Mouse (Mus musculus): ENCODE measurements at regions not wholly inside any gene's neighbourhood (a gene's known extent, or its start where the extent isn't known, plus 50 kb on each side); places are given as distances from the start of the nearest gene placed in this dataset.

- Histone ChIP-seq H3K79me3 (ENCODE audit: low read depth) (no peaks in the 10 kb centered on the region), H3ac (ENCODE audit: control insufficient read depth, insufficient read length, low read depth) (no peak overlapping the region), H3K79me2 (ENCODE audit: control insufficient read depth, insufficient read depth) (no peaks in the 10 kb centered on the region), H3K36me3 (ENCODE audit: control insufficient read depth, insufficient read depth) (no peaks in the 10 kb centered on the region), H3K4me3 (ENCODE audit: insufficient read depth, poor library complexity, severe bottlenecking) (no peak overlapping the region), H3K27me3 (ENCODE audit: control insufficient read depth, insufficient read depth, insufficient read length) (no peaks in the 10 kb centered on the region)
- TF ChIP-seq CEBPB (IDR thresholded peaks at IDR 0.05; ENCODE audit: low read depth), result no peak
These were observed 1035.2 kb downstream of the Tecrl start for GRCm38 (mm10) chr5:82319709-82320333.

GRCm38 (mm10) chr5:82312054-82312453, 1042.9 kb downstream of the Tecrl start:
- Histone ChIP-seq H3K27me3 (ENCODE audit: control insufficient read depth, insufficient read depth, insufficient read length) (no peaks in the 10 kb centered on the region), H3ac (ENCODE audit: control insufficient read depth, insufficient read length, low read depth) (no peak overlapping the region), H3K79me3 (ENCODE audit: low read depth) (no peaks in the 10 kb centered on the region), H3K36me3 (ENCODE audit: control insufficient read depth, insufficient read depth) (no peaks in the 10 kb centered on the region), H3K4me3 (ENCODE audit: insufficient read depth, poor library complexity, severe bottlenecking) (no peak overlapping the region), H3K79me2 (ENCODE audit: control insufficient read depth, insufficient read depth) (no peaks in the 10 kb centered on the region)
- TF ChIP-seq MYOD1 (IDR thresholded peaks at IDR 0.05; ENCODE audit: control insufficient read depth, insufficient read length, low read depth), result no peak
- no peak for TF ChIP-seq USF1 (IDR thresholded peaks at IDR 0.05; ENCODE audit: low read depth)
- no peak for TF ChIP-seq FOSL1 (IDR thresholded peaks at IDR 0.05; ENCODE audit: insufficient read depth, low read length, poor library complexity, severe bottlenecking)
- TF ChIP-seq MAX (IDR thresholded peaks at IDR 0.05), result no peak
- no peak for TF ChIP-seq MYOG (IDR thresholded peaks at IDR 0.05; ENCODE audit: control insufficient read depth, extremely low read depth, insufficient read length)
- no peak for TF ChIP-seq CTCF (IDR thresholded peaks at IDR 0.05; ENCODE audit: control insufficient read depth, insufficient read depth, insufficient read length)
- TF ChIP-seq CEBPB (IDR thresholded peaks at IDR 0.05; ENCODE audit: low read depth), result no peak

GRCm38 (mm10) chr5:82288069-82288845, 1066.7 kb downstream of the Tecrl start:
- no peak overlapping the region for H3K4me3 ChIP-seq (ENCODE audit: insufficient read depth, poor library complexity, severe bottlenecking)
- H3ac ChIP-seq (ENCODE audit: control insufficient read depth, insufficient read length, low read depth), result no peak overlapping the region
- H3K36me3 ChIP-seq (ENCODE audit: control insufficient read depth, insufficient read depth), result no peaks in the 10 kb centered on the region
- no peaks in the 10 kb centered on the region for H3K27me3 ChIP-seq (ENCODE audit: control insufficient read depth, insufficient read depth, insufficient read length)
- H3K79me2 ChIP-seq (ENCODE audit: control insufficient read depth, insufficient read depth), result no peaks in the 10 kb centered on the region
- TF ChIP-seq USF1 (IDR thresholded peaks at IDR 0.05; ENCODE audit: low read depth), result no peak
- no peak for TF ChIP-seq MYOG (IDR thresholded peaks at IDR 0.05; ENCODE audit: control insufficient read depth, extremely low read depth, insufficient read length)
- no peak for TF ChIP-seq MAX (IDR thresholded peaks at IDR 0.05)
- no peak for TF ChIP-seq FOSL1 (IDR thresholded peaks at IDR 0.05; ENCODE audit: insufficient read depth, low read length, poor library complexity, severe bottlenecking)
- no peak for TF ChIP-seq CTCF (IDR thresholded peaks at IDR 0.05; ENCODE audit: control insufficient read depth, insufficient read depth, insufficient read length)
- no peak for TF ChIP-seq MYOD1 (IDR thresholded peaks at IDR 0.05; ENCODE audit: control insufficient read depth, insufficient read length, low read depth)
- TF ChIP-seq CEBPB (IDR thresholded peaks at IDR 0.05; ENCODE audit: low read depth), result no peak
- H3K79me3 ChIP-seq (ENCODE audit: low read depth), result no peaks in the 10 kb centered on the region

- Histone ChIP-seq H3K79me2 (ENCODE audit: control insufficient read depth, insufficient read depth) (no peaks in the 10 kb centered on the region), H3K79me3 (ENCODE audit: low read depth) (no peaks in the 10 kb centered on the region), H3K27me3 (ENCODE audit: control insufficient read depth, insufficient read depth, insufficient read length) (no peaks in the 10 kb centered on the region), H3K4me3 (ENCODE audit: insufficient read depth, poor library complexity, severe bottlenecking) (no peak overlapping the region), H3K36me3 (ENCODE audit: control insufficient read depth, insufficient read depth) (no peaks in the 10 kb centered on the region), H3ac (ENCODE audit: control insufficient read depth, insufficient read length, low read depth) (no peak overlapping the region)
- TF ChIP-seq MAX (IDR thresholded peaks at IDR 0.05) (no peak), CTCF (IDR thresholded peaks at IDR 0.05; ENCODE audit: control insufficient read depth, insufficient read depth, insufficient read length) (no peak), FOSL1 (IDR thresholded peaks at IDR 0.05; ENCODE audit: insufficient read depth, low read length, poor library complexity, severe bottlenecking) (no peak), USF1 (IDR thresholded peaks at IDR 0.05; ENCODE audit: low read depth) (no peak), CEBPB (IDR thresholded peaks at IDR 0.05; ENCODE audit: low read depth) (no peak), MYOG (IDR thresholded peaks at IDR 0.05; ENCODE audit: control insufficient read depth, extremely low read depth, insufficient read length) (no peak), MYOD1 (IDR thresholded peaks at IDR 0.05; ENCODE audit: control insufficient read depth, insufficient read length, low read depth) (no peak)
These were observed 1101.5 kb downstream of the Tecrl start for GRCm38 (mm10) chr5:82253356-82254104.

GRCm38 (mm10) chr5:82226329-82226728, 1128.7 kb downstream of the Tecrl start:
- no peaks in the 10 kb centered on the region for H3K36me3 ChIP-seq (ENCODE audit: control insufficient read depth, insufficient read depth)
- no peak overlapping the region for H3K4me3 ChIP-seq (ENCODE audit: insufficient read depth, poor library complexity, severe bottlenecking)
- no peak overlapping the region for H3ac ChIP-seq (ENCODE audit: control insufficient read depth, insufficient read length, low read depth)
- TF ChIP-seq USF1 (IDR thresholded peaks at IDR 0.05; ENCODE audit: low read depth) (no peak), FOSL1 (IDR thresholded peaks at IDR 0.05; ENCODE audit: insufficient read depth, low read length, poor library complexity, severe bottlenecking) (no peak), MYOD1 (IDR thresholded peaks at IDR 0.05; ENCODE audit: control insufficient read depth, insufficient read length, low read depth) (no peak)
- H3K79me2 ChIP-seq (ENCODE audit: control insufficient read depth, insufficient read depth), result no peaks in the 10 kb centered on the region
- no peaks in the 10 kb centered on the region for H3K27me3 ChIP-seq (ENCODE audit: control insufficient read depth, insufficient read depth, insufficient read length)
- no peaks in the 10 kb centered on the region for H3K79me3 ChIP-seq (ENCODE audit: low read depth)

Data from C2C12 (cell line).